Mouse (Mus musculus) megakaryocyte, embryonic 14.5 days (primary cell): ENCODE data around the gene Epha1.

ENCODE experiments used
- FLI1 ChIP-seq: IDR thresholded peaks from 2 replicates; pipeline ENCODE4 v1.6.1; 2012; ENCODE audit warnings: low read length, inconsistent platforms, mixed read lengths
- GATA1 ChIP-seq: IDR thresholded peaks from 3 replicates; pipeline ENCODE4 v1.6.1; 2012; ENCODE audit warnings: mixed read lengths, low read length, inconsistent platforms, borderline replicate concordance

- TF ChIP-seq FLI1 (no peak), GATA1 (no peak)
Observed at GRCm38 (mm10) chr6:42310427-42311053, 62.5 kb downstream of the Epha1 start.
